In the genomic region with DNA sequence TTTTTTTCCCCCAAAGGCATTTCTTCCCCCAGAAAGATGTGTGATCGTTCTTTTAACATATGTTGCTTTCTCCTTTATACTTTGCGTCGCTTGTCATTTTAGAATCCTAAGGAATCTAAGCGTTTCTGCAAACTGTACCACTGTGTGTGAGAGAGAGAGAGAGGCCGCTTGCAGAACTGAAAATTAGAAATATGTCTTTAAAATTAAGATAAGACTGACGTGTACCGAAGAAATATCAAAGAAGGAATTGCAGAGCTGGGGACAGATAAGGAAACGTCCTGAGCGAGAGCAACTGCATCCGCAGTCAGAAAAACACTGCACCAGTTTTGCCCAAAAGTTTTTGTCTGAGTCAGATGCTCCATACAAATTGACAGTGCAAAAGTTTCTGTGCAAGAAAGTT, we compare ENCODE assay signal across 9 mouse cellular contexts. TPM values are rescaled to one million over a fixed set of nuclear protein-coding genes. Genes with fewer than 3 reads are reported as not detected.
A peak's percentile ranks its signal among the peaks of the same experiment; 100 is the strongest.
DNase-seq lines count a peak whose midpoint lies in the region; ATAC-seq and TF ChIP-seq lines count a peak whose summit lies in the region.
"Had no signal": no experiment of that assay in that cellular context is flagged by ENCODE, and none has a peak within 500 bp of the region (broad histone marks: within the 10 kb centered on the region; RNA-seq: fewer than 3 reads in every experiment).

No protein-coding gene starts in this region.

- H3K4me2 ChIP-seq in forebrain, embryonic 12.5 days: peak overlapping the region; percentile 61; the same call in 1 of the 2 replicates
- no peak overlapping the region for H3K4me2 ChIP-seq in forebrain, postnatal 0 days (ENCODE audit: low read depth)
- peak overlapping the region; percentile 81 for H3K4me2 ChIP-seq in lung, embryonic 14.5 days
- peak overlapping the region; percentile 76 for H3K4me2 ChIP-seq in hindbrain, embryonic 13.5 days
- peak overlapping the region; percentile 72 for H3K4me2 ChIP-seq in midbrain, embryonic 13.5 days (replicated peaks)

- no peak for TF ChIP-seq CTCF in forebrain, postnatal 0 days (IDR thresholded peaks at IDR 0.05; ENCODE audit: low read depth)
- TF ChIP-seq CTCF in lung, embryonic 14.5 days (IDR thresholded peaks at IDR 0.05; ENCODE audit: low read depth): no peak

- H3K4me1 ChIP-seq in forebrain, embryonic 12.5 days: peaks cover 24% of the 10 kb centered on the region
- peaks cover 7% of the 10 kb centered on the region; the same call in 1 of the 2 replicates for H3K4me1 ChIP-seq in forebrain, postnatal 0 days (ENCODE audit: insufficient read depth)
- 0 out of 2 replicates have a peak, but pooled peaks cover 2% of the 10 kb centered on the region for H3K4me1 ChIP-seq in lung, embryonic 14.5 days (ENCODE audit: insufficient read depth)
- H3K4me1 ChIP-seq in hindbrain, embryonic 13.5 days (replicated peaks): peaks cover 25% of the 10 kb centered on the region
- H3K4me1 ChIP-seq in midbrain, embryonic 13.5 days (replicated peaks): peaks cover 29% of the 10 kb centered on the region

- no peak overlapping the region for H3K27ac ChIP-seq in forebrain, embryonic 12.5 days
- no peak overlapping the region for H3K27ac ChIP-seq in forebrain, postnatal 0 days (ENCODE audit: low read depth, low read length)
- no peak overlapping the region for H3K27ac ChIP-seq in lung, embryonic 14.5 days (ENCODE audit: low read depth)
- 0 out of 2 replicates have a peak overlapping the region, but pooled peaks have one; percentile 100 for H3K27ac ChIP-seq in hindbrain, embryonic 13.5 days
- no peak overlapping the region for H3K27ac ChIP-seq in midbrain, embryonic 13.5 days

- no peak overlapping the region for H3K4me3 ChIP-seq in forebrain, embryonic 12.5 days (replicated peaks)
- H3K4me3 ChIP-seq in forebrain, postnatal 0 days (ENCODE audit: low read depth, low read length): no peak overlapping the region
- H3K4me3 ChIP-seq in lung, embryonic 14.5 days (ENCODE audit: low read depth, low read length): peak overlapping the region; percentile 98; the same call in 1 of the 2 replicates
- no peak overlapping the region for H3K4me3 ChIP-seq in hindbrain, embryonic 13.5 days
- H3K4me3 ChIP-seq in midbrain, embryonic 13.5 days (replicated peaks): no peak overlapping the region

- no peak for ATAC-seq in forebrain, embryonic 12.5 days (ENCODE audit: low FRiP score)
- ATAC-seq in forebrain, postnatal 0 days: no peak
- ATAC-seq in lung, embryonic 14.5 days (ENCODE audit: insufficient read depth): no peak
- no peak for ATAC-seq in hindbrain, embryonic 13.5 days (ENCODE audit: low FRiP score)
- ATAC-seq in midbrain, embryonic 13.5 days: no peak

- H3K36me3 ChIP-seq in forebrain, embryonic 12.5 days (replicated peaks): no peaks in the 10 kb centered on the region
- no peaks in the 10 kb centered on the region for H3K36me3 ChIP-seq in forebrain, postnatal 0 days (ENCODE audit: insufficient read depth)
- H3K36me3 ChIP-seq in lung, embryonic 14.5 days (ENCODE audit: insufficient read depth): no peaks in the 10 kb centered on the region
- no peaks in the 10 kb centered on the region for H3K36me3 ChIP-seq in hindbrain, embryonic 13.5 days
- no peaks in the 10 kb centered on the region for H3K36me3 ChIP-seq in midbrain, embryonic 13.5 days

- DNase-seq in forebrain, postnatal 0 days: no peak
- DNase-seq in lung, embryonic 14.5 days: no peak
- no peak for DNase-seq in lung, postnatal 25 days (ENCODE audit: low spot score)
- no peak for DNase-seq in Muller cell, postnatal 12 days (ENCODE audit: inconsistent ontology term)
- DNase-seq in testis, postnatal 10 days (ENCODE audit: low spot score): no peak
- DNase-seq: right cerebral cortex, adult 18-20 months had no signal

- no peak overlapping the region for H3K9ac ChIP-seq in forebrain, embryonic 12.5 days
- no peak overlapping the region for H3K9ac ChIP-seq in forebrain, postnatal 0 days
- peak overlapping the region; percentile 98 for H3K9ac ChIP-seq in lung, embryonic 14.5 days
- H3K9ac ChIP-seq in hindbrain, embryonic 13.5 days: no peak overlapping the region; the same call in 1 of the 2 replicates
- H3K9ac ChIP-seq in midbrain, embryonic 13.5 days (replicated peaks): 0 out of 2 replicates have a peak overlapping the region, but pooled peaks have one; percentile 75

- H3K27me3 ChIP-seq in forebrain, embryonic 12.5 days: no peaks in the 10 kb centered on the region
- H3K27me3 ChIP-seq in forebrain, postnatal 0 days (ENCODE audit: insufficient read depth, low read length): no peaks in the 10 kb centered on the region
- no peaks in the 10 kb centered on the region for H3K27me3 ChIP-seq in lung, embryonic 14.5 days (ENCODE audit: insufficient read depth, low read length)
- no peaks in the 10 kb centered on the region for H3K27me3 ChIP-seq in hindbrain, embryonic 13.5 days
- H3K27me3 ChIP-seq in midbrain, embryonic 13.5 days: no peaks in the 10 kb centered on the region

- 91% methylated on average over 10 of the region's 10 CpGs for WGBS in forebrain, embryonic 12.5 days
- 85% methylated on average over 10 of the region's 10 CpGs for WGBS in forebrain, postnatal 0 days
- 51% methylated on average over 10 of the region's 10 CpGs for WGBS in lung, embryonic 14.5 days
- WGBS in hindbrain, embryonic 13.5 days: 89% methylated on average over 10 of the region's 10 CpGs
- WGBS in midbrain, embryonic 13.5 days: 89% methylated on average over 10 of the region's 10 CpGs

- no peaks in the 10 kb centered on the region for H3K9me3 ChIP-seq in forebrain, embryonic 12.5 days
- no peaks in the 10 kb centered on the region for H3K9me3 ChIP-seq in forebrain, postnatal 0 days (ENCODE audit: low read length)
- no peaks in the 10 kb centered on the region for H3K9me3 ChIP-seq in lung, embryonic 14.5 days (ENCODE audit: low read depth, low read length)
- no peaks in the 10 kb centered on the region for H3K9me3 ChIP-seq in hindbrain, embryonic 13.5 days
- H3K9me3 ChIP-seq in midbrain, embryonic 13.5 days: no peaks in the 10 kb centered on the region

RNA-seq across cellular contexts. Expression of a gene that starts 1.3 kb away (rescaled TPM):
- polyA plus RNA-seq in forebrain, embryonic 12.5 days (2016; fragmentation: Nextera tagmentation; extraction: Ambion mirVana): 126 and 130 TPM in 2 replicates
- 60.2 and 67.6 TPM in 2 replicates for total RNA-seq in forebrain, postnatal 0 days (2014; rRNA removed)
- 42.3 and 49.7 TPM in 2 replicates for polyA plus RNA-seq in forebrain, postnatal 0 days (2015; fragmentation: Nextera tagmentation; extraction: Ambion mirVana)
- polyA plus RNA-seq in lung, embryonic 14.5 days (2014; fragmentation: Nextera tagmentation; extraction: Ambion mirVana): 92.3 and 93.1 TPM in 2 replicates
- polyA plus RNA-seq in hindbrain, embryonic 13.5 days (2015; fragmentation: Nextera tagmentation; extraction: Ambion mirVana): 60.4 and 64.1 TPM in 2 replicates
- polyA plus RNA-seq in midbrain, embryonic 13.5 days (2015; fragmentation: Nextera tagmentation; extraction: Ambion mirVana): 70.2 and 76.7 TPM in 2 replicates

Comparison
In these comparisons a context has a peak if more than half of its experiments do, and no peak if none do; other contexts are left out.
1. H3K9ac ChIP-seq: peak in lung, embryonic 14.5 days (single experiment) and midbrain, embryonic 13.5 days (single experiment); none in forebrain, embryonic 12.5 days (single experiment), forebrain, postnatal 0 days (single experiment) and hindbrain, embryonic 13.5 days (single experiment).